Mouse (Mus musculus) frontal cortex, adult (tissue): ENCODE measurements around the gene Ap5b1.
A peak's percentile ranks its signal among the peaks of the same experiment; 100 is the strongest.

Experiments used
- ATAC-seq: cut with Nextera tagmentation; 2 replicates; pipeline ENCODE4 v1.9.2; 2017; ENCODE audit warnings: mild to moderate bottlenecking, moderate library complexity, mixed read lengths; ENCODE audit not compliant: low TSS enrichment

The Ap5b1 gene

DNA sequence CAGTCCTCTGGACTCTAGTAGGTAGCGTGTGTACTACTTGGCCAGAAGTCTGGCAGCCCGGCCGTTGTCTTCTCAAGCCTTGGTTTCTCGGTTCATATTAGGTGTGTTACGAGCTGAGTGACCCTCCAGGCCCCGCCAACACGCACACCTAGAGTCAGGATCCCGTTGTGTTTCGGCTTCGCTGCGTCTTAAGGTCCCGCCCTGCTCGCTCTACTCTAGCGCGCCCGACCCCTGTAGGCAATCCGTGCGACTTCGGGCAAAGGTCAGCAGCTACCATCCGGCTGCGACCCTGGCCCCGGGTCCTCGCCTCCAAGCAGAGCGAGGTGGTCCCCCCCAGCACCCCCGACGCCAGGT, 668 bp upstream of the Ap5b1 start:
- ATAC-seq = 0 out of 2 replicates have a peak, but pooled peaks have one; percentile 5

GRCm38 (mm10) chr19:5568470-5569140, 780 bp downstream of the Ap5b1 start:
- ATAC-seq = peak; percentile 35; the same call in 1 of the 2 replicates

DNA sequence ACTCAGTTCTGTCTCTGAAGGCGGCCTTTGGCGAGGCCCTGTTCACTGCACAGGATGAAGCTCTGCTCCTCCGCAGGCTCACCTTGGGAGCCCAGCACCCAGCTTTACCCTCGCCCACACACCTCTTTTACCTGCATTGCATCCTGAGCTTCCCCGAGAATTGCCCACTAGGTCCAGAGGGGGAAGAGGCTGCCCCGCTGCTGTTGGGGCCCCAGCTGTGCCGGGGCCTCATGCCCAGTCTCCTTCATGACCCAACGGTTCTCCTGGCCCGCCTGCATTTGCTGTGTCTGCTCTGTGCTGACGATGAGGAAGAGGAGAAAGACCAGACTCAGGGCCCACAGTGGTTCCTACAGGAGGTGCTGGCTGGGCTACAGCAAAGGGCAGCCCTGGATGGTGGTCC, 1.7 kb downstream of the Ap5b1 start:
- no peak for ATAC-seq

GRCm38 (mm10) chr19:5570353-5571246, 2.8 kb downstream of the Ap5b1 start:
- no peak for ATAC-seq

DNA sequence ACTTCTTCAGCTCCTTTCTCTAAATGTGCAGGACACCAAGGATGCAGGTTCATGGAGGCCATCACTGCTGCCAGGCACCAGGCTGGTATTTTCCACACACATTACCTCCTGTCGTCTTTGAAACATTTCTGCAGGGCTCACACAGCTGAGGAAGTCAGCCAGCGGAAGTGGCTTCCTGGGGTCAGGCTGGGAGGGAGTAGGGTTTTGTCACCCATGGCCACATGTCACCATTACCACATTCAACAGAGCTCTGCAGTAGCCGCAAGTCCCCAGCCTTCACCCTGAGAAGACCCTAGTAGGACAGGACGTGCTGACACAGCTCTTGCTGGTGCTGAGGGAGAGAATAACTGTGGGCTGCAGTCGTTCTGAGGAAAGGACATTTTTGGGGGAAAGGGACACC, 4.0 kb downstream of the Ap5b1 start:
- no peak for ATAC-seq

GRCm38 (mm10) chr19:5572331-5573125, 4.7 kb downstream of the Ap5b1 start:
- peak; percentile 33; the same call in 1 of the 2 replicates for ATAC-seq

DNA sequence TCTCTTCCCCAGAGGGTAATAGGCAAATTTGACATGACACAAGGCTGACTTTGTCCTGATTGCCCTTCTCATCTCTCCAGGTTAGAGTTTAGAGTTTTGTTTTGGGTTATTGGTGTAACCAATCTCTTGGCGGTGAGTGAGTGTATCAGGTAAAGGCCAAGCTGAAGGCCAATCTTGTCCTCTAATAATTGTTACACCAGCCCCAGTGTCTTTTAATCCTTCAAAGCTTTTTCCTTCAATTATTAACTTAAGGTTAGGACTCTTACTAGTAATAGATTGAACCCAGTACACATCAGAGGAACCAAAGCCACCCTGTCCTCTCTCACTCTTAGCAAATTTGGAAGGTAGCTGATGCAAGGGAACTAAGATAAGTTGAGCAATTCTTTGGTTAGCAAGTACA, 7.5 kb downstream of the Ap5b1 start:
- ATAC-seq = no peak

DNA sequence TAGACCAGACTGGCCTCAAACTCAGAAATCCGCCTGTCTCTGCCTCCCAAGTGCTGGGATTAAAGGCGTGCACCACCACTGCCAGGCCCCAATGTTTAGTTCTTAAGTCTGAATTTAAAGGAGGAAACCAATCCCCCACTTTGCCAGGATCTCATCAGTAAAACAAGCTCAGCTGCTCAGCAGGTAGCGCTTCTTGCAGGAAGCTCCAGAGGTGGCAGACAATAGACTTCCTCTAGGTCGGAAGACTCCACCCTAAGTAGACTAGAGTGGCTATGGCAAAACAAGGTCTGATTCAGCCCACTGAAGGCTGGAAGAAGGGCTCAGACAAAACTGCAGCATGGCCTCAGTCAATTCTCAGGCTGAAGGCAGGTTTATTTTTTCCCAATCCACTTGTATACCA, 12.1 kb downstream of the Ap5b1 start:
- ATAC-seq = no peak

DNA sequence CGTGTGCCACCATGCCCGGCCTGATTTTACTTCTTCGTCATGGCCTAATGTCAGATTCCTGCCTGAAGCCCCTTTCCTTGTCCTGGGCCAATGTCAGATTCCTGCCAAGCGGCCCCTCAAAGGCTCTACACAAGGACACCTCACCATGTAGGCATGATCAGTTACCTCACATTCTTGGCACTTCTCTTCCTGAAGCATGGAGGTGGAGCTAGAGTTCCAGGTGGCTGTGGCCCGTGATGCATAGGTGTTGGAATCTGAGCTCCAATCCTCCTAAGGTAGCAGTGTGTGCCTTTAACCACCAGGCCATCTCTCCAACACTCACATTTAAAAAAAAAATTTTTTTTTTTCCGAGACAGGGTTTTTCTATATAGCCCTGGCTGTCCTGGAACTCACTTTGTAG, 13.0 kb downstream of the Ap5b1 start:
- no peak for ATAC-seq

DNA sequence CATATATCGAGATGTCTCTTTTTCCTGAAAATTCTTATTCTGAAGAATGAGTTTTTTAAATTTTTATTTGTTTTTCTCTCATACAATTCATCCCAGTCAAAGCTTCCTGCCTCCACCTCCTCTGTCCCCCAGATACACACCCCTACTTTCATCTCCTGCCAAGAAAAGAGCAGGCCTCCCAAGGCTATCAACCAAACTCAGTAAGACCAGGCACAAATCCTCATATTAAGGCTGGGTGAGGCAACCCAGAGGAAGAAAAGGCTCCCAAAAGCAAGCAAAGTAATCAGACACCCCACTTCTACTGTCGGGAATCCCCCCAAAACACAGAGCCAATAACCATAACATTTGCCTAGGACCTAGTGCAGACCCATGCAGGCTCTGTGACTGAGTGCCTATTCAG, 14.2 kb downstream of the Ap5b1 start:
- ATAC-seq = no peak

GRCm38 (mm10) chr19:5589159-5589558, 21.3 kb downstream of the Ap5b1 start:
- no peak for ATAC-seq

DNA sequence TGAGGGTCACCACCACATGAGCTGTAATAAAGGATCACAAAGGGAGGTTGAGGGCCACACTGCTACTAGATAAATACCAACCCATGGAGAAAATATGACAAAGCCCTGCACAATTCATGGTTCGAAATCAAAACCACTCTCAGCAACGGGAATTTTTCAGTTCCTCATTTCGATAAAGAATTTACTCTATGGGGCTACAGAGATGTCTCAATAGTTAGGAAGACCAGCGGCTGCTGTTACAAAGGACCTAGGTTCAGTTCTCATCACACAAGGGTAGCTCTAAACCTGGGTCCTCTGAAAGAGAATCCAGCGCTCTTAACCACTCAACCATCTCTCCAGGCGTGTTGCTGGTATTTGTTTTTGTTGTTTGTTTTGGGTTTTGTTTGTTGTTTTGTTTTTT, 24.1 kb downstream of the Ap5b1 start:
- no peak for ATAC-seq

DNA sequence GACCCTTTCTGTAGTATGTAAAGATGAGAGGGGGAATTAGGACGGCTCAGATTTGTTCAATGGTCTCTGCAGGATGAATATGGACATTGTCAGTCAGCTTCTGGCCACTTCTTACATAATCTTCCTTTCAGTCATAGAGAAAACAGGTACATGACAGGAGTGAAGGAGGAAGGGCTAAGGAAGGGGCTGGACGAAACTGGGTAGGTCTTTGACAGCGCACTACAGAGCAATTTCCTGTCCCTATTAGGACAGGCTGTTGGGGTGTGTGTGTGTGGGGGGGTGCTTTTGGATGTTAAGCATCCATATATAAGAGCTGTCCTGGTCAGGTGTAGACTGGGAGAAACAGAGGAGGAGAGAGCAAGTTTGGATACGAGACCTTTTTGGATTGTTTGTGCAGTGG, 31.4 kb downstream of the Ap5b1 start:
- ATAC-seq = no peak

GRCm38 (mm10) chr19:5601752-5602541, 34.1 kb downstream of the Ap5b1 start, which contains the start of gene Rnaseh2c:
Rnaseh2c (plus strand) TSS chr19:5601873.
- ATAC-seq = peak; percentile 97

- ATAC-seq = no peak
Observed at GRCm38 (mm10) chr19:5603664-5604063, 35.8 kb downstream of the Ap5b1 start.

DNA sequence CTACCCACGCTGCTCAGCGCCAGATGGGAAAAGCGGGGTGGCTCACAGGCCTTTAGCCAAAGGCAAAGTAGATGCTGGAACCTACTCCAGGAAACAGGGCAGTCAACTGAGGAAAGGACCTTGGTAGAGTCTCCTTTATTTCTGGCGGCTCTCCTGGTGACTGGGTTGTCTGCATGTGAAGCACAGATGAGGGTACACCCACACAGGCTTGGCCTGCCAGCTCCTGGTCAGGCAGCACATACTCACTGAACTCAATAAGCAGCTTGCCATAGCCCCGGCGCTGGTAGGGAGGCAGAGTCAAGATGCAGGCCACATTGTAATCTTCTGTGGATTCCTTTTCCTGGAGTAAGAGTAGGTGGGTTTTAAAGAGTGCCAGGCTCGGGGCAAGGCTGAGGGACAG, 37.3 kb downstream of the Ap5b1 start:
- no peak for ATAC-seq

DNA sequence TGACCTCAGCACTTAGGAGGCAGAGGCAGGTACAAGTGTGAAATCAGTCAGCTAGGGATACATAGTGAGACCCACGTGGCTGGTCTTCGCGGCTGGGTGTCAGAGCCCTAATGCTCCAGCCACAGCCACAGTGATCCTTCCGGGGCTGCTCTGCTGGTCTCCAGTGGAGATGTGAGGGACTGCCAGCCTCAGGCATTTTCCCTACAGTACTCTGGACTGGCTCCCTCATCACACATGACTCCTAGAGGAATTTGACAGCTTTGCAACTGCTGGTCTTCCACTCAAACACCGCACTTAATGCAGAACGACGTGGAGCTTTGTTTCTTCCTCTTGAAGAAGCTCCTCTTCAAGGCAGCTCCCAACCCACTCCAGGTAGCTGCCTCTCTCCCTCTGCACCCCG, 38.4 kb downstream of the Ap5b1 start:
- ATAC-seq = no peak

GRCm38 (mm10) chr19:5607705-5608410, 40.0 kb downstream of the Ap5b1 start:
- no peak for ATAC-seq

GRCm38 (mm10) chr19:5608707-5609106, 40.9 kb downstream of the Ap5b1 start:
- no peak for ATAC-seq

GRCm38 (mm10) chr19:5609171-5609546, 41.3 kb downstream of the Ap5b1 start:
- ATAC-seq = no peak
